Mouse (Mus musculus) midbrain, embryonic 10.5 days (tissue): ENCODE data around the gene Ptpn21. TPM values are rescaled to one million over a fixed set of nuclear protein-coding genes. Genes with fewer than 3 reads are reported as not detected.

ENCODE experiments used
- DNase-seq: peaks from one replicate; pipeline ENCODE4 v3.0.0-alpha.2; 2017; ENCODE audit warnings: low spot score
- H3K27ac ChIP-seq: fragments of 300-500 bp; sonication (generic); replicated peaks from 2 replicates; pipeline ENCODE4 v1.5.1; 2016; ENCODE audit warnings: mild to moderate bottlenecking
- H3K27me3 ChIP-seq: fragments of 300-500 bp; sonication (generic); 2 replicates; pipeline ENCODE4 v1.6.1; 2016; ENCODE audit warnings: low read depth, mild to moderate bottlenecking; ENCODE audit not compliant: poor library complexity, severe bottlenecking
- H3K36me3 ChIP-seq: fragments of 300-500 bp; sonication (generic); 2 replicates; pipeline ENCODE4 v1.6.1; 2016; ENCODE audit warnings: mild to moderate bottlenecking, moderate library complexity
- H3K4me1 ChIP-seq: fragments of 300-500 bp; sonication (generic); 2 replicates; pipeline ENCODE4 v1.6.1; 2016
- H3K4me3 ChIP-seq: fragments of 300-500 bp; sonication (generic); 2 replicates; pipeline ENCODE4 v1.5.1; 2016; ENCODE audit warnings: mild to moderate bottlenecking, moderate library complexity
- H3K9me3 ChIP-seq: fragments of 300-500 bp; sonication (generic); replicated peaks from 2 replicates; pipeline ENCODE4 v1.6.1; 2016; ENCODE audit warnings: mild to moderate bottlenecking
- WGBS: fragments of 180-500 bp; shearing (Covaris S2); methylation state at CpG from one replicate; pipeline ENCODE4 v1.1.7; 2016; 5-methylcytosine and 5-hydroxymethylcytosine counted together
- polyA plus RNA-seq: library from polyadenylated mRNA; unstranded; fragments of >200 nt; fragmentation: Nextera tagmentation; extraction: Ambion mirVana; gene quantifications from 2 replicates; pipeline ENCODE4 v1.2.1, GENCODE M21; 2016

Ptpn21 gene
- polyA plus RNA-seq, 1 experiment from 2014 or later: 5.6 TPM

- 97% methylated on average over 6 of the region's 6 CpGs for WGBS
Measured at GRCm38 (mm10) chr12:98676861-98677260, 60.3 kb downstream of the Ptpn21 start.

GRCm38 (mm10) chr12:98674627-98675143 lies 62.5 kb downstream of the Ptpn21 start:
- DNase-seq: peak; percentile 78
- no peaks in the 10 kb centered on the region for H3K27me3 ChIP-seq
- no peaks in the 10 kb centered on the region for H3K4me1 ChIP-seq
- peak overlapping the region; percentile 61; the same call in 1 of the 2 replicates for H3K27ac ChIP-seq
- peaks cover 46% of the 10 kb centered on the region for H3K36me3 ChIP-seq
- H3K9me3 ChIP-seq: no peaks in the 10 kb centered on the region
- 7% methylated on average over 9 of the region's 9 CpGs for WGBS
- peak overlapping the region; percentile 45 for H3K4me3 ChIP-seq

More at GRCm38 (mm10) chr12:98676861-98677260, 60.3 kb downstream of the Ptpn21 start:
- Histone ChIP-seq H3K4me3 (no peak overlapping the region), H3K36me3 (peaks cover 60% of the 10 kb centered on the region), H3K9me3 (no peaks in the 10 kb centered on the region), H3K4me1 (no peaks in the 10 kb centered on the region), H3K27me3 (no peaks in the 10 kb centered on the region), H3K27ac (no peak overlapping the region)
- DNase-seq: no peak

- WGBS: 64% methylated on average over 6 of the region's 6 CpGs
- no peaks in the 10 kb centered on the region for H3K27me3 ChIP-seq
- no peaks in the 10 kb centered on the region for H3K9me3 ChIP-seq
- no peaks in the 10 kb centered on the region for H3K4me1 ChIP-seq
- DNase-seq: peak; percentile 8
- H3K36me3 ChIP-seq: peaks cover 46% of the 10 kb centered on the region
- no peak overlapping the region for H3K4me3 ChIP-seq
- H3K27ac ChIP-seq: no peak overlapping the region
Measured at GRCm38 (mm10) chr12:98673879-98674278, 63.3 kb downstream of the Ptpn21 start.

- H3K4me1 ChIP-seq: no peaks in the 10 kb centered on the region
- WGBS: 93% methylated on average over 4 of the region's 4 CpGs
- H3K36me3 ChIP-seq: peaks cover 29% of the 10 kb centered on the region
- H3K9me3 ChIP-seq: no peaks in the 10 kb centered on the region
- no peak for DNase-seq
- no peak overlapping the region for H3K27ac ChIP-seq
- no peaks in the 10 kb centered on the region for H3K27me3 ChIP-seq
- H3K4me3 ChIP-seq: no peak overlapping the region
Measured at GRCm38 (mm10) chr12:98670429-98670828, 66.8 kb downstream of the Ptpn21 start.

GRCm38 (mm10) chr12:98669864-98670263 lies 67.3 kb downstream of the Ptpn21 start:
- no peaks in the 10 kb centered on the region for H3K27me3 ChIP-seq
- no peak overlapping the region for H3K27ac ChIP-seq
- H3K36me3 ChIP-seq: peaks cover 29% of the 10 kb centered on the region
- H3K9me3 ChIP-seq: no peaks in the 10 kb centered on the region
- H3K4me3 ChIP-seq: no peak overlapping the region
- WGBS: 91% methylated on average over 5 of the region's 5 CpGs
- H3K4me1 ChIP-seq: no peaks in the 10 kb centered on the region
- DNase-seq: no peak

- no peaks in the 10 kb centered on the region for H3K9me3 ChIP-seq
- H3K27me3 ChIP-seq: no peaks in the 10 kb centered on the region
- no peaks in the 10 kb centered on the region for H3K4me1 ChIP-seq
- no peak for DNase-seq
- WGBS: 94% methylated on average over 10 of the region's 10 CpGs
- no peak overlapping the region for H3K4me3 ChIP-seq
- peaks cover 33% of the 10 kb centered on the region for H3K36me3 ChIP-seq
- H3K27ac ChIP-seq: no peak overlapping the region
Measured at GRCm38 (mm10) chr12:98669086-98669485, 68.1 kb downstream of the Ptpn21 start.

- Histone ChIP-seq H3K27me3 (no peaks in the 10 kb centered on the region), H3K9me3 (no peaks in the 10 kb centered on the region), H3K4me1 (no peaks in the 10 kb centered on the region), H3K36me3 (peaks cover 28% of the 10 kb centered on the region), H3K27ac (no peak overlapping the region), H3K4me3 (no peak overlapping the region)
- no peak for DNase-seq
- 86% methylated on average over 10 of the region's 10 CpGs for WGBS
Measured at GRCm38 (mm10) chr12:98668132-98668814, 68.9 kb downstream of the Ptpn21 start.

- no peak for DNase-seq
- 92% methylated on average over 7 of the region's 7 CpGs for WGBS
- Histone ChIP-seq H3K4me1 (no peaks in the 10 kb centered on the region), H3K4me3 (no peak overlapping the region), H3K36me3 (peaks cover 32% of the 10 kb centered on the region), H3K27me3 (no peaks in the 10 kb centered on the region), H3K27ac (no peak overlapping the region), H3K9me3 (no peaks in the 10 kb centered on the region)
Measured at GRCm38 (mm10) chr12:98662617-98663016, 74.6 kb downstream of the Ptpn21 start.

- H3K9me3 ChIP-seq: no peaks in the 10 kb centered on the region
- H3K4me3 ChIP-seq: no peak overlapping the region
- H3K4me1 ChIP-seq: no peaks in the 10 kb centered on the region
- peaks cover 40% of the 10 kb centered on the region for H3K36me3 ChIP-seq
- no peak overlapping the region for H3K27ac ChIP-seq
- 75% methylated on average over 2 of the region's 2 CpGs for WGBS
- H3K27me3 ChIP-seq: no peaks in the 10 kb centered on the region
- no peak for DNase-seq
Measured at GRCm38 (mm10) chr12:98656873-98657272, 80.3 kb downstream of the Ptpn21 start.

GRCm38 (mm10) chr12:98644852-98645251 lies 92.4 kb downstream of the Ptpn21 start:
- no peaks in the 10 kb centered on the region for H3K4me1 ChIP-seq
- no peak overlapping the region for H3K27ac ChIP-seq
- no peaks in the 10 kb centered on the region for H3K27me3 ChIP-seq
- peaks cover 31% of the 10 kb centered on the region for H3K36me3 ChIP-seq
- DNase-seq: no peak
- H3K4me3 ChIP-seq: no peak overlapping the region
- H3K9me3 ChIP-seq: no peaks in the 10 kb centered on the region

GRCm38 (mm10) chr12:98628260-98628970 lies 108.8 kb downstream of the Ptpn21 start:
- Histone ChIP-seq H3K27ac (peak overlapping the region; percentile 89), H3K4me3 (peak overlapping the region; percentile 88), H3K36me3 (peaks cover 7% of the 10 kb centered on the region), H3K4me1 (peaks cover 17% of the 10 kb centered on the region), H3K9me3 (no peaks in the 10 kb centered on the region), H3K27me3 (no peaks in the 10 kb centered on the region)
- WGBS: 2% methylated on average over 16 of the region's 16 CpGs
- DNase-seq: no peak

- peak; percentile 93 for DNase-seq
- H3K27me3 ChIP-seq: no peaks in the 10 kb centered on the region
- H3K4me1 ChIP-seq: peaks cover 17% of the 10 kb centered on the region
- peak within 1 kb of the TSS; percentile 89 for H3K27ac ChIP-seq
- H3K4me3 ChIP-seq: peak within 1 kb of the TSS; percentile 88
- H3K9me3 ChIP-seq: no peaks in the 10 kb centered on the region
- peaks cover under 1% of the 10 kb centered on the region; the same call in 1 of the 2 replicates for H3K36me3 ChIP-seq
- 5% methylated on average over 32 of the region's 32 CpGs for WGBS
Measured at GRCm38 (mm10) chr12:98627392-98628259, 109.6 kb downstream of the Ptpn21 start, which contains the start of gene Spata7. TSS of gene Spata7 (plus strand) at chr12:98628157.
